Mouse (Mus musculus): ENCODE measurements at regions not wholly inside any gene's neighbourhood (a gene's known extent, or its start where the extent isn't known, plus 50 kb on each side); places are given as distances from the start of the nearest gene placed in this dataset.

DNA sequence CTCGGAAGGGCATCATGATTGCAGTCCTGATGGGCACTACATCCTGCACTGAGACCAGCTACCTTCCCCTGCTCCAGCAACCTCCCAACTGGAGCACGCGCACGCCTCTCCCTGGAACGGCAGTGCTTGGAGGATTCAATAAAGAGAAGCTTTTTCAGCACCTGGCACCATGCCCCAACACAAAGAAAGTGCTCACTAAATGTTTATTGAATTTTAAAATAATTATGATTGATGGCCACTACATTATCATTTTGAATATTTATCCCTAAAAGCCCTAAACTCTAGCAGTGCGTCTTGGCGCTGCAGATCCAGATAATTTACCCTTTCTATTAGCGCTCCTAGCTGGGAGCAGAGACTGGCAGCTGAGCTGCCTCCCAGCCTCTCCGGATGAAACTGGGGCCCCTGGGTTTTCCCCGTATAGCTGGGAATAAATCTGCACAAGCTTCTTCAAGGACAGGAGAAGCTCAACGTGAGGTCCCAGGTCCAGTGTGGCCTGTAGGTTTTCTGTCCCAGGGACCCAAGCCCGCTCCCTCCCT, 364.9 kb downstream of the Vrk1 start:
- Histone ChIP-seq H3K27me3 (ENCODE audit: control insufficient read depth, insufficient read depth, low read length) (no peaks in the 10 kb centered on the region), H3K36me3 (ENCODE audit: control insufficient read depth, insufficient read depth, low read length) (no peaks in the 10 kb centered on the region), H3K4me1 (ENCODE audit: control insufficient read depth, insufficient read depth, low read length) (peaks cover 7% of the 10 kb centered on the region; the same call in 1 of the 2 replicates), H3K4me3 (ENCODE audit: low read depth, low read length) (no peak overlapping the region), H3K9ac (replicated peaks; ENCODE audit: low read depth, low read length) (no peak overlapping the region), H3K4me2 (ENCODE audit: low read depth, low read length) (no peak overlapping the region), H3K27ac (ENCODE audit: low read depth, low read length) (peak overlapping the region; percentile 23; the same call in 1 of the 2 replicates), H3K9me3 (ENCODE audit: control insufficient read depth, low read length) (no peaks in the 10 kb centered on the region)
- ATAC-seq (ENCODE audit: low read depth) = no peak
- WGBS = 34% methylated on average over 12 of the region's 12 CpGs

DNA sequence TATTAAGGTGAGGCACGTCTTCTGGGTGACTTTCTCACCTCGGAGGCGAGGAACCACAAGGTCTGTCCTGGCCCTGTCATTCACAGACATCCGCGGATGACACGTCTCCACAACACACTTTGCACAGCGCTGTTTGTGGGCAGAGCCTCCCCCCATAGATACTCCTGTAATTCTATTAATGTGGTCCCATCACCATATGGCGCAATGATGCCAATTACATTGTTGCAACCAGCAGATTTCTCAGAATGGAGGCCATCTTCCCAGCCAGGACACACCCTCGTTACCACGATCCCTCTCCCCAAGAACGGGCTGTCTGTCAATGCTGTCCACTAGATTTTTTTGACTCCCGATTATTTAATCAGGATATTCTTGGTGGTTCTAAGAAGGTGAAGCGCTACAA, 365.9 kb downstream of the Vrk1 start:
- Histone ChIP-seq H3K27me3 (ENCODE audit: control insufficient read depth, insufficient read depth, low read length) (no peaks in the 10 kb centered on the region), H3K4me3 (ENCODE audit: low read depth, low read length) (no peak overlapping the region), H3K27ac (ENCODE audit: low read depth, low read length) (no peak overlapping the region), H3K4me2 (ENCODE audit: low read depth, low read length) (no peak overlapping the region), H3K36me3 (ENCODE audit: control insufficient read depth, insufficient read depth, low read length) (no peaks in the 10 kb centered on the region), H3K9me3 (ENCODE audit: control insufficient read depth, low read length) (no peaks in the 10 kb centered on the region), H3K9ac (replicated peaks; ENCODE audit: low read depth, low read length) (no peak overlapping the region), H3K4me1 (ENCODE audit: control insufficient read depth, insufficient read depth, low read length) (peaks cover 9% of the 10 kb centered on the region; the same call in 1 of the 2 replicates)
- no peak for ATAC-seq (ENCODE audit: low read depth)
- WGBS = 73% methylated on average over 13 of the region's 13 CpGs

- ATAC-seq (ENCODE audit: low read depth) = no peak
- no peak overlapping the region for H3K27ac ChIP-seq (ENCODE audit: low read depth, low read length)
- H3K27me3 ChIP-seq (ENCODE audit: control insufficient read depth, insufficient read depth, low read length) = no peaks in the 10 kb centered on the region
- peaks cover 15% of the 10 kb centered on the region; the same call in 1 of the 2 replicates for H3K4me1 ChIP-seq (ENCODE audit: control insufficient read depth, insufficient read depth, low read length)
- H3K4me2 ChIP-seq (ENCODE audit: low read depth, low read length) = no peak overlapping the region
- H3K4me3 ChIP-seq (ENCODE audit: low read depth, low read length) = no peak overlapping the region
- WGBS = 55% methylated on average over 12 of the region's 12 CpGs
- no peak overlapping the region for H3K9ac ChIP-seq (replicated peaks; ENCODE audit: low read depth, low read length)
- no peaks in the 10 kb centered on the region for H3K9me3 ChIP-seq (ENCODE audit: control insufficient read depth, low read length)
- H3K36me3 ChIP-seq (ENCODE audit: control insufficient read depth, insufficient read depth, low read length) = no peaks in the 10 kb centered on the region
Measured at GRCm38 (mm10) chr12:106376783-106377182, 366.8 kb downstream of the Vrk1 start.

GRCm38 (mm10) chr12:106377281-106377680, 367.3 kb downstream of the Vrk1 start:
- H3K27me3 ChIP-seq (ENCODE audit: control insufficient read depth, insufficient read depth, low read length) = no peaks in the 10 kb centered on the region
- ATAC-seq (ENCODE audit: low read depth) = no peak
- H3K4me1 ChIP-seq (ENCODE audit: control insufficient read depth, insufficient read depth, low read length) = peaks cover 15% of the 10 kb centered on the region; the same call in 1 of the 2 replicates
- no peak overlapping the region for H3K27ac ChIP-seq (ENCODE audit: low read depth, low read length)
- H3K4me3 ChIP-seq (ENCODE audit: low read depth, low read length) = no peak overlapping the region
- H3K9me3 ChIP-seq (ENCODE audit: control insufficient read depth, low read length) = no peaks in the 10 kb centered on the region
- WGBS = 59% methylated on average over 1 of the region's 1 CpGs
- H3K9ac ChIP-seq (replicated peaks; ENCODE audit: low read depth, low read length) = no peak overlapping the region
- H3K36me3 ChIP-seq (ENCODE audit: control insufficient read depth, insufficient read depth, low read length) = no peaks in the 10 kb centered on the region
- no peak overlapping the region for H3K4me2 ChIP-seq (ENCODE audit: low read depth, low read length)

DNA sequence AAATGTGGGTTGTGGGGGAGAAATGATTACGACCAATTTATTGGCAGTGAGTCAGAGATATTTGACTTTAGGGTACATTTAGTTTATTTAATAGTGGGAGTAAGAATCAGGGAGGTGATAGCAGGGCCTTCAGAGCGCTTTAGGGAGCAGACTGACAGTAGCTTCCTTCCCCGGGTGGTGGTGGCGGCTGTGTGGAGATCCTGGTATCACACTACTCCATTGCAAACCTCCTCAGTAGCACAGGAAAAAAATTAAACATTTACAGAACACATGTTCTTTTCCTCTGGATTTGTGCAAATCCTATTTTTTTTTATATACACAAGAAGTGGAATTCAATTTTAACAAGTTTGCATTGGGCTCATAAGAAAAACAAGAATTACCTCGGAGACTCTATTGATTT, 367.7 kb downstream of the Vrk1 start:
- no peak overlapping the region for H3K4me2 ChIP-seq (ENCODE audit: low read depth, low read length)
- no peak overlapping the region for H3K4me3 ChIP-seq (ENCODE audit: low read depth, low read length)
- WGBS = 37% methylated on average over 5 of the region's 5 CpGs
- H3K4me1 ChIP-seq (ENCODE audit: control insufficient read depth, insufficient read depth, low read length) = peaks cover 15% of the 10 kb centered on the region; the same call in 1 of the 2 replicates
- H3K9me3 ChIP-seq (ENCODE audit: control insufficient read depth, low read length) = no peaks in the 10 kb centered on the region
- H3K9ac ChIP-seq (replicated peaks; ENCODE audit: low read depth, low read length) = no peak overlapping the region
- H3K27ac ChIP-seq (ENCODE audit: low read depth, low read length) = no peak overlapping the region
- no peaks in the 10 kb centered on the region for H3K27me3 ChIP-seq (ENCODE audit: control insufficient read depth, insufficient read depth, low read length)
- no peak for ATAC-seq (ENCODE audit: low read depth)
- H3K36me3 ChIP-seq (ENCODE audit: control insufficient read depth, insufficient read depth, low read length) = no peaks in the 10 kb centered on the region

- 14% methylated on average over 19 of the region's 19 CpGs for WGBS
Measured at GRCm38 (mm10) chr12:106378303-106379075, 368.5 kb downstream of the Vrk1 start.

GRCm38 (mm10) chr12:106379151-106379594, 369.1 kb downstream of the Vrk1 start:
- Histone ChIP-seq H3K27me3 (ENCODE audit: control insufficient read depth, insufficient read depth, low read length) (no peaks in the 10 kb centered on the region), H3K9me3 (ENCODE audit: control insufficient read depth, low read length) (no peaks in the 10 kb centered on the region), H3K36me3 (ENCODE audit: control insufficient read depth, insufficient read depth, low read length) (no peaks in the 10 kb centered on the region), H3K27ac (ENCODE audit: low read depth, low read length) (0 out of 2 replicates have a peak overlapping the region, but pooled peaks have one; percentile 11), H3K4me1 (ENCODE audit: control insufficient read depth, insufficient read depth, low read length) (peaks cover 15% of the 10 kb centered on the region; the same call in 1 of the 2 replicates), H3K4me3 (ENCODE audit: low read depth, low read length) (peak overlapping the region; percentile 9; the same call in 1 of the 2 replicates), H3K4me2 (ENCODE audit: low read depth, low read length) (peak overlapping the region; percentile 38), H3K9ac (replicated peaks; ENCODE audit: low read depth, low read length) (0 out of 2 replicates have a peak overlapping the region, but pooled peaks have one; percentile 25)
- 2% methylated on average over 14 of the region's 14 CpGs for WGBS
- ATAC-seq (ENCODE audit: low read depth) = peak; percentile 79; the same call in 1 of the 2 replicates

More at GRCm38 (mm10) chr12:106378303-106379075, 368.5 kb downstream of the Vrk1 start:
- H3K36me3 ChIP-seq (ENCODE audit: control insufficient read depth, insufficient read depth, low read length) = no peaks in the 10 kb centered on the region
- H3K27ac ChIP-seq (ENCODE audit: low read depth, low read length) = no peak overlapping the region
- no peak for ATAC-seq (ENCODE audit: low read depth)
- H3K4me2 ChIP-seq (ENCODE audit: low read depth, low read length) = peak overlapping the region; percentile 38
- peaks cover 15% of the 10 kb centered on the region; the same call in 1 of the 2 replicates for H3K4me1 ChIP-seq (ENCODE audit: control insufficient read depth, insufficient read depth, low read length)
- H3K4me3 ChIP-seq (ENCODE audit: low read depth, low read length) = peak overlapping the region; percentile 9; the same call in 1 of the 2 replicates
- no peaks in the 10 kb centered on the region for H3K9me3 ChIP-seq (ENCODE audit: control insufficient read depth, low read length)
- H3K27me3 ChIP-seq (ENCODE audit: control insufficient read depth, insufficient read depth, low read length) = no peaks in the 10 kb centered on the region
- 0 out of 2 replicates have a peak overlapping the region, but pooled peaks have one; percentile 25 for H3K9ac ChIP-seq (replicated peaks; ENCODE audit: low read depth, low read length)

DNA sequence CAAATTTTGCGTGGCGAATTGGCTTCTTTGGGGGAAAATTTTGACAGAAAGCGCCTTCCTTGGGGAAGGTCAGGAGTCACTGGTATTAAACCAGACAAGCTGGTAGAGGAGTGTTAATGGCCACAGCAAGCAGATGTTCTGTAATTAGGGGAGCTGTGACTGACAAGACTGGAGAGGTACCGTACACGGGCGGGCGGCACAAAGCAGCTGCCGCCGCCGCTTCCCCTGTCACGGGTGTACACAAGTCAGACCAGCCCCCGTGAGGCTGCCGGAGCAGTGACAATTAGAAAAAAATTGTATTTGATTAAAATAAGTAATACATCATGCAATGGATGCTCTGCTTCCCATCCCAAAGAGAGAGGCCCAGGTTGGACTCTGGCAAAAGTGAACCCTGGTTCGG, 369.8 kb downstream of the Vrk1 start:
- WGBS = 36% methylated on average over 14 of the region's 14 CpGs
- ATAC-seq (ENCODE audit: low read depth) = peak; percentile 49; the same call in 1 of the 2 replicates

DNA sequence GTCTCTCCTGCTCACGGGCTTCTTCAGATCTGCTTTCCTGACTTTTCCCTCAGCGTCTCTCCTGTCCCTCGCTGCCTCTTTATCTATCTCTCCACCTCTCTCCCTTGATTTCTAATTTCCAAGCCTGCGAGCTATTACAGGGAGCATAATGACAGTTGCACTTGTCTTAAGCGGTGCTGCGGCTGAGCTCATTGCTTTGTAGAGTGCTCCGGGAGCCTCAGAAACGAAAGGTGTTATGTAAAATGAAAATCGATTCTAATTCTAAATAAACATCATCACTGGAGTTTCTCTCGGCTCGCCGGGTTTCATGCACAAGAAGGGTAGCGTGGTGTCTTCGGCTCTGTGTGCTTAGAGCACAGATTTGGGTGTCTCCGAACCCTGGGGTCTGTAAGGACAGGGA, 371.8 kb downstream of the Vrk1 start:
- no peak for ATAC-seq (ENCODE audit: low read depth)
- 74% methylated on average over 15 of the region's 15 CpGs for WGBS
- H3K27ac ChIP-seq (ENCODE audit: low read depth, low read length) = no peak overlapping the region
- no peaks in the 10 kb centered on the region for H3K9me3 ChIP-seq (ENCODE audit: control insufficient read depth, low read length)
- H3K4me3 ChIP-seq (ENCODE audit: low read depth, low read length) = no peak overlapping the region
- H3K9ac ChIP-seq (replicated peaks; ENCODE audit: low read depth, low read length) = no peak overlapping the region
- H3K4me1 ChIP-seq (ENCODE audit: control insufficient read depth, insufficient read depth, low read length) = 0 out of 2 replicates have a peak, but pooled peaks cover 10% of the 10 kb centered on the region
- no peaks in the 10 kb centered on the region for H3K36me3 ChIP-seq (ENCODE audit: control insufficient read depth, insufficient read depth, low read length)
- H3K4me2 ChIP-seq (ENCODE audit: low read depth, low read length) = no peak overlapping the region
- no peaks in the 10 kb centered on the region for H3K27me3 ChIP-seq (ENCODE audit: control insufficient read depth, insufficient read depth, low read length)

More for the DNA sequence above, 369.8 kb downstream of the Vrk1 start:
- Histone ChIP-seq H3K9me3 (ENCODE audit: control insufficient read depth, low read length) (no peaks in the 10 kb centered on the region), H3K4me1 (ENCODE audit: control insufficient read depth, insufficient read depth, low read length) (peaks cover 15% of the 10 kb centered on the region; the same call in 1 of the 2 replicates), H3K4me2 (ENCODE audit: low read depth, low read length) (no peak overlapping the region), H3K36me3 (ENCODE audit: control insufficient read depth, insufficient read depth, low read length) (no peaks in the 10 kb centered on the region), H3K9ac (replicated peaks; ENCODE audit: low read depth, low read length) (no peak overlapping the region), H3K4me3 (ENCODE audit: low read depth, low read length) (no peak overlapping the region), H3K27ac (ENCODE audit: low read depth, low read length) (0 out of 2 replicates have a peak overlapping the region, but pooled peaks have one; percentile 12), H3K27me3 (ENCODE audit: control insufficient read depth, insufficient read depth, low read length) (no peaks in the 10 kb centered on the region)

Data from neural tube, embryonic 14.5 days (tissue).